8 mouse cellular contexts compared by ENCODE assay signal in the genomic region with DNA sequence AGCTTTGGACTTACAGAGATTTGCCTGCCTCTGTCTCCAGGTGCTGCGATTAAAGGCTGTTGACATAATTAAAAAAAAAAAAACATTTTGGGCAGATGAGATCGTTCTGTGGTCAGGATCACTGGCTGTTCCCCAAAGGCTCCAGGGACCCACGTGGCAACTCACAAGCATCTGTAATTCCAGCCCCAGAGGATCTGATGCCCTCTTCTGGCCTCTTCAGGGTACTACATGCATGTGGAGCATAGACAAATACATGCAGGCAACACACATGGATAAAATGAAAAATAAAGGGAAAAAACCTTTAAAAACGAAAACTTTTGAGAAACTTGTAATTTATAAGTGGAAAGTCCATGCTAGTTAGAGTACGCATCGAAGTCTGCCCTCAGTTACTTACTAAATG. TPM values are rescaled to one million over a fixed set of nuclear protein-coding genes. Genes with fewer than 3 reads are reported as not detected.
DNase-seq lines count a peak whose midpoint lies in the region; ATAC-seq and TF ChIP-seq lines count a peak whose summit lies in the region.

No protein-coding gene starts in this region.

- no peaks in the 10 kb centered on the region for H3K36me3 ChIP-seq in hindbrain, embryonic 11.5 days (ENCODE audit: control insufficient read depth, insufficient read depth, low read length)
- H3K36me3 ChIP-seq in hindbrain, embryonic 12.5 days: no peaks in the 10 kb centered on the region
- H3K36me3 ChIP-seq in E14TG2a.4 (ENCODE audit: insufficient read depth, low read length): no peaks in the 10 kb centered on the region

- no peaks in the 10 kb centered on the region for H3K4me1 ChIP-seq in hindbrain, embryonic 11.5 days (replicated peaks; ENCODE audit: control insufficient read depth, insufficient read depth, low read length)
- H3K4me1 ChIP-seq in hindbrain, embryonic 12.5 days: no peaks in the 10 kb centered on the region
- H3K4me1 ChIP-seq in E14TG2a.4 (replicated peaks; ENCODE audit: low read depth, low read length): peaks cover 25% of the 10 kb centered on the region

- no peak overlapping the region for H3K4me3 ChIP-seq in hindbrain, embryonic 11.5 days (ENCODE audit: low read depth, low read length)
- H3K4me3 ChIP-seq in hindbrain, embryonic 12.5 days: no peak overlapping the region
- no peak overlapping the region for H3K4me3 ChIP-seq in E14TG2a.4 (replicated peaks; ENCODE audit: low read length)

- H3K27ac ChIP-seq in hindbrain, embryonic 11.5 days (ENCODE audit: low read depth, low read length): no peak overlapping the region
- no peak overlapping the region for H3K27ac ChIP-seq in hindbrain, embryonic 12.5 days

- no peaks in the 10 kb centered on the region for H3K9me3 ChIP-seq in hindbrain, embryonic 11.5 days (ENCODE audit: control insufficient read depth, low read length)
- H3K9me3 ChIP-seq in hindbrain, embryonic 12.5 days (replicated peaks): no peaks in the 10 kb centered on the region
- H3K9me3 ChIP-seq in E14TG2a.4 (ENCODE audit: low read length): no peaks in the 10 kb centered on the region

- no peak overlapping the region for H3K4me2 ChIP-seq in hindbrain, embryonic 11.5 days (replicated peaks; ENCODE audit: low read depth, low read length)
- no peak overlapping the region for H3K4me2 ChIP-seq in hindbrain, embryonic 12.5 days (replicated peaks)

- 70% methylated on average over 6 of the region's 6 CpGs for WGBS in hindbrain, embryonic 11.5 days
- 71% methylated on average over 6 of the region's 6 CpGs for WGBS in hindbrain, embryonic 12.5 days

- no peaks in the 10 kb centered on the region for H3K27me3 ChIP-seq in hindbrain, embryonic 11.5 days (ENCODE audit: control insufficient read depth, insufficient read depth, low read length)
- H3K27me3 ChIP-seq in hindbrain, embryonic 12.5 days: no peaks in the 10 kb centered on the region
- H3K27me3 ChIP-seq in E14TG2a.4 (ENCODE audit: insufficient read depth, low read length): peaks cover 2% of the 10 kb centered on the region; the same call in 1 of the 2 replicates

- peak; percentile 94 for TF ChIP-seq CTCF in E14TG2a.4 (conservative IDR thresholded peaks at IDR 0.05; ENCODE audit: low read length)

- H3K9ac ChIP-seq in hindbrain, embryonic 11.5 days (ENCODE audit: low read depth, low read length): no peak overlapping the region
- no peak overlapping the region for H3K9ac ChIP-seq in hindbrain, embryonic 12.5 days

- peak; percentile 48 for DNase-seq in hindbrain, embryonic 11.5 days (ENCODE audit: low spot score)
- DNase-seq in c-Kit-positive CD71-negative TER-119-negative erythroid progenitor cells, embryonic 14.5 days (ENCODE audit: low read depth): peak; percentile 53
- peak; percentile 55 for DNase-seq in lung, postnatal 10 days
- DNase-seq in urinary bladder, postnatal 36 days (ENCODE audit: low spot score in 2 of 2): no peak
- DNase-seq in adrenal gland, postnatal 25 days: no peak
- no peak for DNase-seq in heart, adult 18-20 months

- ATAC-seq in hindbrain, embryonic 11.5 days (ENCODE audit: low FRiP score): no peak
- no peak for ATAC-seq in hindbrain, embryonic 12.5 days (ENCODE audit: low FRiP score)

RNA-seq across cellular contexts. Expression of a gene that starts 1.8 kb away (rescaled TPM):
- polyA plus RNA-seq in hindbrain, embryonic 11.5 days (2014; fragmentation: Nextera tagmentation; extraction: Ambion mirVana): not detected in 2 replicates
- not detected in 2 replicates for polyA plus RNA-seq in hindbrain, embryonic 12.5 days (2016; fragmentation: Nextera tagmentation; extraction: Ambion mirVana)
- total RNA-seq in adrenal gland, postnatal 25 days (2021): not detected in 2 replicates
- total RNA-seq in heart, adult 18-20 months (2021): under 1 TPM in 1 of 2 experiments, not detected in 1; 0.59 TPM

RNA-seq across cellular contexts. Expression of a gene that starts 25.1 kb away (rescaled TPM):
- 24.0 and 25.4 TPM in 2 replicates for polyA plus RNA-seq in hindbrain, embryonic 11.5 days (2014; fragmentation: Nextera tagmentation; extraction: Ambion mirVana)
- 22.8 and 23.3 TPM in 2 replicates for polyA plus RNA-seq in hindbrain, embryonic 12.5 days (2016; fragmentation: Nextera tagmentation; extraction: Ambion mirVana)
- total RNA-seq in adrenal gland, postnatal 25 days (2021): 22.6 and 22.7 TPM in 2 replicates
- total RNA-seq in heart, adult 18-20 months (2021): 10 to 100 TPM; 16.6 to 18.5 TPM

RNA-seq across cellular contexts. Expression of a gene that starts 52.2 kb away (rescaled TPM):
- polyA plus RNA-seq in hindbrain, embryonic 11.5 days (2014; fragmentation: Nextera tagmentation; extraction: Ambion mirVana): 99.9 and 106 TPM in 2 replicates
- polyA plus RNA-seq in hindbrain, embryonic 12.5 days (2016; fragmentation: Nextera tagmentation; extraction: Ambion mirVana): 84.8 and 87.7 TPM in 2 replicates
- 681 and 777 TPM in 2 replicates for total RNA-seq in adrenal gland, postnatal 25 days (2021)
- total RNA-seq in heart, adult 18-20 months (2021): 1,000 to 10,000 TPM; 2,535 to 2,720 TPM

RNA-seq across cellular contexts. Expression of a gene that starts 52.3 kb away (rescaled TPM):
- 59.4 and 81.2 TPM in 2 replicates for polyA plus RNA-seq in hindbrain, embryonic 11.5 days (2014; fragmentation: Nextera tagmentation; extraction: Ambion mirVana)
- polyA plus RNA-seq in hindbrain, embryonic 12.5 days (2016; fragmentation: Nextera tagmentation; extraction: Ambion mirVana): 106 and 108 TPM in 2 replicates
- total RNA-seq in adrenal gland, postnatal 25 days (2021): 473 and 483 TPM in 2 replicates
- total RNA-seq in heart, adult 18-20 months (2021): 1,000 to 10,000 TPM; 1,388 to 1,426 TPM

Comparison
In these comparisons a context has a peak if more than half of its experiments do, and no peak if none do; other contexts are left out.
1. DNase-seq: peak in hindbrain, embryonic 11.5 days (single experiment), c-Kit-positive CD71-negative TER-119-negative erythroid progenitor cells, embryonic 14.5 days (single experiment) and lung, postnatal 10 days (single experiment); none in urinary bladder, postnatal 36 days (0 of 2), adrenal gland, postnatal 25 days (single experiment) and heart, adult 18-20 months (0 of 2).